ENCODE assay signal across 22 mouse cellular contexts in genomic region chr7:102330270-102330669, GRCm38 (mm10).
DNase-seq lines count a peak whose midpoint lies in the region; ATAC-seq and TF ChIP-seq lines count a peak whose summit lies in the region.
"Had no signal": no experiment of that assay in that cellular context is flagged by ENCODE, and none has a peak within 500 bp of the region (broad histone marks: within the 10 kb centered on the region; RNA-seq: fewer than 3 reads in every experiment).

No protein-coding gene starts in this region.

- peak; percentile 76 for DNase-seq in heart, adult 11 months
- no peak for DNase-seq in heart, embryonic 10.5 days (ENCODE audit: low spot score)
- DNase-seq in Patski (ENCODE audit: low read depth, low spot score) = no peak
- peak; percentile 21 for DNase-seq in brain, adult 2 months (ENCODE audit: low read depth, low spot score)
- DNase-seq in thymus, postnatal 36 days = no peak
- DNase-seq: adrenal gland, adult 2 months; adrenal gland, postnatal 14 days; cerebellum, adult 18-20 months; cerebellum, adult 9-10 months; cerebellum, postnatal 14 days; gastrocnemius, postnatal 10 days; gastrocnemius, postnatal 36 days; heart, adult 18-20 months; heart, postnatal 14 days; heart, postnatal 4 days had no signal

- in situ Hi-C loops in Patski (cut with MboI; ENCODE audit: low pct_unique_long_range_greater_than_20kb) = no loop called here

- peak; percentile 31 for ATAC-seq in Patski
- ATAC-seq in megakaryocyte progenitor cell, adult 5-6 weeks (replicated peaks; ENCODE audit: poor library complexity) = peak; percentile 52
- ATAC-seq in hindbrain, embryonic 16.5 days = no peak
- ATAC-seq: forebrain, embryonic 13.5 days; intestine, postnatal 0 days had no signal

- no peak overlapping the region for H3K9ac ChIP-seq in hindbrain, embryonic 16.5 days (ENCODE audit: low read depth, low read length)
- H3K9ac ChIP-seq: forebrain, embryonic 13.5 days; heart, embryonic 13.5 days; hindbrain, embryonic 14.5 days had no signal

- CTCF ChIA-PET in Patski (lab: Charles Lee) = no interaction called here

- no peak overlapping the region for H3K27ac ChIP-seq in heart, embryonic 10.5 days
- H3K27ac ChIP-seq in hindbrain, embryonic 16.5 days (ENCODE audit: low read depth, low read length) = no peak overlapping the region
- H3K27ac ChIP-seq: forebrain, embryonic 10.5 days; forebrain, embryonic 13.5 days; heart, embryonic 13.5 days; hindbrain, embryonic 14.5 days had no signal

- no peak overlapping the region for H3K4me3 ChIP-seq in heart, embryonic 10.5 days
- no peak overlapping the region for H3K4me3 ChIP-seq in hindbrain, embryonic 16.5 days (ENCODE audit: low read length)
- H3K4me3 ChIP-seq: forebrain, embryonic 10.5 days; forebrain, embryonic 13.5 days; heart, embryonic 13.5 days had no signal

- H3K4me2 ChIP-seq in hindbrain, embryonic 16.5 days (ENCODE audit: low read length) = no peak overlapping the region
- H3K4me2 ChIP-seq: forebrain, embryonic 13.5 days; heart, embryonic 13.5 days; hindbrain, embryonic 14.5 days had no signal

- H3K4me1 ChIP-seq in heart, embryonic 10.5 days = peaks cover 19% of the 10 kb centered on the region; the same call in 1 of the 2 replicates
- H3K4me1 ChIP-seq in hindbrain, embryonic 16.5 days (ENCODE audit: control insufficient read depth, insufficient read depth, low read depth, low read length) = no peaks in the 10 kb centered on the region
- H3K4me1 ChIP-seq: forebrain, embryonic 10.5 days; forebrain, embryonic 13.5 days had no signal

- no peak for TF ChIP-seq CTCF in Patski (IDR thresholded peaks at IDR 0.05)

- no peaks in the 10 kb centered on the region for H3K27me3 ChIP-seq in heart, embryonic 10.5 days (ENCODE audit: insufficient read depth, poor library complexity, severe bottlenecking)
- no peaks in the 10 kb centered on the region for H3K27me3 ChIP-seq in Patski
- H3K27me3 ChIP-seq in hindbrain, embryonic 16.5 days (replicated peaks; ENCODE audit: control insufficient read depth, insufficient read depth, low read length) = no peaks in the 10 kb centered on the region
- H3K27me3 ChIP-seq: forebrain, embryonic 13.5 days; heart, embryonic 13.5 days had no signal

- H3K36me3 ChIP-seq in heart, embryonic 10.5 days = no peaks in the 10 kb centered on the region
- H3K36me3 ChIP-seq in hindbrain, embryonic 16.5 days (ENCODE audit: control insufficient read depth, insufficient read depth, low read length) = no peaks in the 10 kb centered on the region
- H3K36me3 ChIP-seq: forebrain, embryonic 10.5 days; heart, embryonic 13.5 days had no signal

- H3K9me3 ChIP-seq in heart, embryonic 10.5 days = no peaks in the 10 kb centered on the region
- no peaks in the 10 kb centered on the region for H3K9me3 ChIP-seq in hindbrain, embryonic 16.5 days (ENCODE audit: control insufficient read depth, low read length)
- H3K9me3 ChIP-seq: forebrain, embryonic 10.5 days; forebrain, embryonic 13.5 days; heart, embryonic 13.5 days had no signal

- POLR2A ChIA-PET in Patski (lab: Charles Lee) = no interaction called here

- WGBS in heart, embryonic 10.5 days = 88% methylated on average over 5 of the region's 5 CpGs
- WGBS in hindbrain, embryonic 16.5 days = 92% methylated on average over 5 of the region's 5 CpGs

Comparison
In these comparisons a context has a peak if more than half of its experiments do, and no peak if none do; other contexts are left out.
1. DNase-seq: peak in heart, adult 11 months (single experiment) and brain, adult 2 months (single experiment); none in heart, embryonic 10.5 days (single experiment), Patski (single experiment) and thymus, postnatal 36 days (0 of 2).